Mouse (Mus musculus): ENCODE data around the gene Plscr3.
"Not testable (repeated sequence)": the region's sequence is repeated elsewhere in the genome, so short reads cannot be mapped to it uniquely, and the experiment has no call there.

The Plscr3 gene

GRCm38 (mm10) chr11:69828832-69829231, 17.3 kb upstream of the Plscr3 start:
- DNase-seq (ENCODE audit: extremely low spot score, low spot score), result no peak

GRCm38 (mm10) chr11:69833554-69833953, 12.6 kb upstream of the Plscr3 start:
- DNase-seq (ENCODE audit: extremely low spot score, low spot score), result no peak

DNA sequence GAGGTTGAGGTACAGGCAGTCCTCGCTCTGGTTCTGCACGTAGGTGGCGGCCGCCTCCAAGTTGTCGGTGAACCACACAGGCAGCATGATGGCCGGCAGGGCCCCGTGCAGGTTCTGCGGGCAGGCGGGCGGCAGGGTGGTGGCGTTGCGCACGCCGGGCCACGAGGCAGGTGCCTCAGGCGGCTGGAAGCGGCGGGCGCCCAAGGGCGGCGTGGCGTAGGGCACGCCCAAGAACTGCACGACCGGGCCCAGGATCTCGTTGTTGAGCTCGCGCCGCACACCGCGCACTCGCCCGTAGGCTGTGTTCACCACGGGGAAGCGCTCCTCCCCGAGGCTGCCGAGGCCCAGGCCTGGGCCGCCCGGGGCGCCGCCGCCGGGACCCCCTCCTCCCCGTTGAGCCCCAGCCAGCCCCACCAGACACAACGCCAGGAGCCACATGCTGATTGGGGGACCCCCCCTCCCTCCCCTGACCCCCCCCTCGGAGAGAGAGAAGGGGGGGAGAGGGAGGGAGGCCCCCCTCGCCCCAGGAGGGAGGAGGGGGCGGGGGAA, 12.1 kb upstream of the Plscr3 start:
- DNase-seq (ENCODE audit: extremely low spot score, low spot score), result peak; percentile 48

- peak; percentile 61 for DNase-seq (ENCODE audit: extremely low spot score, low spot score)
These were observed 10.7 kb upstream of the Plscr3 start for GRCm38 (mm10) chr11:69835326-69835965.

- no peak for DNase-seq (ENCODE audit: extremely low spot score, low spot score)
These were observed 10.2 kb upstream of the Plscr3 start for GRCm38 (mm10) chr11:69835966-69836335.

GRCm38 (mm10) chr11:69836703-69837576, 9.2 kb upstream of the Plscr3 start:
- peak; percentile 56 for DNase-seq (ENCODE audit: extremely low spot score, low spot score)

DNA sequence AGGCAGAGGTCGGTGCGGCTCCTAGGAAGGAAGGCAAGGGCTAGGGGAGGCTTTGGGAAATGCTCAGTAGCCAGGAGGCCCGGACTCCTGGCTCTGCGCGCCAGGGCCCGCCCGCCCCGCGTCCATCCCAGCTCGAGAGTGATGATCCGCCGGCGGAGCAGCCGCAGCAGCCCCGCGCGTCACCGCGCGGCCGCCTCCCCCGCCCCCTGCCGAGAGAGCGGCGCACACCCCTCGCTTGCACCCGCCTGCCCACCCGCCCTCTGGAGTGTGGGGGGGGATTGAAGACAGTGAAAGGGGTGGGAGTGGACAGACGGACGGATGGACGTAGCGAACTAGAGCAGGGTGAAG, 8.6 kb upstream of the Plscr3 start, which contains the start of gene Nlgn2:
Gene Nlgn2 (minus strand): TSS at position 181 of the 348 bp plus-strand sequence.
- no peak for DNase-seq (ENCODE audit: extremely low spot score, low spot score)

DNA sequence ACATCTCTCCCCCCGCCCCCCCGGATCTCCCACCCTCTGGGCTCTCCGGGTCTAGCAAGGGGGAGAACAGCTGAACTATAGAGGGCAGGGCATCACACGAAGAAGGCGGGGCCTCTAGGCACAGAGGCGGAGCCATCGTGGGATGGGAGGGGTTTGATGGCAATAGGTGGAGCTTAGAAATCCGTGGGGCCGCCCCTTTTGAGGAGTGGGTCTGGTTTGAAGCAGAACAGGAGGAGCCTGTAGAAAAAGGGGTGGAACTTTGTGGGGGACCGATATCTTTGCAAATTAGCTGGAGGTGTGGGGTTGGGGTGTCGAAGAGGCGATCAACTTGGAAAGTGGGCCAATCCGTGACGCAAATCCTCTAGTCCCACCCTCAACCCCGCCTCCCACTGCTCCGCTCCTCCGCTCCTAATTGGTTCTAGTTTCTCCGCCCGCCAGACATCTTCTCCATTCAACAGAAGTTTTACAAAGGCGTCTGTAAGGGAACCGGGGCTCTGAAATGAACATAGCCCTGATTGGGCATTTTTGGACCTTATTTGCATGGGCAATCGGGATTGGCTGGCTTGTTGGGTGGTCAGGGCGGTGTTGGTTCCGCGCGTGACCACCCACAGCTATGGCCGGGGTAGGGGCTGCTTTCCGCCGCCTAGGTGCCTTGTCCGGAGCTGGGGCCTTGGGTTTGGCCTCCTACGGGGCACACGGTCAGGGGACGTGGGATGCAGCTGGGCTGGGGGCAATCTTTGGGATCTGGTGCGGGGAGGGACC, 8.0 kb upstream of the Plscr3 start, which contains the start of gene Tmem256:
Gene Tmem256 (plus strand): TSS at position 563 of the 762 bp plus-strand sequence.
- peak; percentile 95 for DNase-seq (ENCODE audit: extremely low spot score, low spot score)

GRCm38 (mm10) chr11:69838714-69839104, 7.5 kb upstream of the Plscr3 start:
- no peak for DNase-seq (ENCODE audit: extremely low spot score, low spot score)

DNA sequence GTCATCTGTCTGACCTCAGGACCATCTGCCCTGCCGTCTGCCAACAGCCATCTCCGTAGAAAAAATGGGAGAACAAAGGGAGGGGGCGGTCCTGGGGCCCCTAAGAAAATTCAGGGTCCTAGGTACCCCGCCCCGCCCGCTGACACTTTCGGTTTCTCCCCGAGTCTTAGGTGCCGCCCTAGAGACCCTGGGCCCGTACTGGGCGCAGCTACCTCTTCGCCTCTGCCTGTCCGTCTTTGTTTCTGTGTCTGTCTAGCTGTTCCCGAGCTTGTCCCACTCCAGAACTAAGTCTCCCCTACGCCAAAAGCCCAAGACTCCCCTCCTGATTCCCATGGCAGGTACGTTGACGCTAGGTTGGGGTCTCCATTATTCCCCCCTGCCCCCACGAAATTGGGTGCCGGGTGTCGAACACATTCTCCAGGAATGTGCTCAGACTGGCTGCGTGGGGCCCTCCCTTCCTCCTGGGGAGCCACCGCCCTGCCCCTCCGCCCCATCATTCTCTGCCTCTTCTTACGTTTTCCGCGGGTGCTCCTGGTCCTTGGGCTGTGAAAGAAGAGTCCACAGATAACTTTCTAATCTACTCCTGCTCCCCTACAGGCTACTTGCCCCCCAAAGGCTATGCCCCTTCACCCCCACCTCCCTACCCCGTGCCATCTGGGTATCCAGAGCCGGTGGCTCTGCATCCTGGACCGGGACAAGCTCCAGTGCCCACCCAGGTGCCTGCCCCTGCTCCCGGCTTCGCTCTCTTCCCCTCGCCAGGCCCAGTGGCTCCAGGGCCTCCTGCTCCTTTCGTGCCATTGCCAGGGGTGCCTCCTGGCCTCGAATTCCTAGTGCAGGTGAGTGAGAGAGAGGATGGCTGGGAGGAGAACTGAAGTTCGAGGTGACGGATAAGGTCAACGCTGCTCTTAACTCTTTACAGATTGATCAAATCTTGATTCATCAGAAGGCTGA, 837 bp downstream of the Plscr3 start:
- DNase-seq (ENCODE audit: extremely low spot score, low spot score), result no peak

GRCm38 (mm10) chr11:69848021-69848420, 1.8 kb downstream of the Plscr3 start:
- DNase-seq (ENCODE audit: extremely low spot score, low spot score), result no peak

DNA sequence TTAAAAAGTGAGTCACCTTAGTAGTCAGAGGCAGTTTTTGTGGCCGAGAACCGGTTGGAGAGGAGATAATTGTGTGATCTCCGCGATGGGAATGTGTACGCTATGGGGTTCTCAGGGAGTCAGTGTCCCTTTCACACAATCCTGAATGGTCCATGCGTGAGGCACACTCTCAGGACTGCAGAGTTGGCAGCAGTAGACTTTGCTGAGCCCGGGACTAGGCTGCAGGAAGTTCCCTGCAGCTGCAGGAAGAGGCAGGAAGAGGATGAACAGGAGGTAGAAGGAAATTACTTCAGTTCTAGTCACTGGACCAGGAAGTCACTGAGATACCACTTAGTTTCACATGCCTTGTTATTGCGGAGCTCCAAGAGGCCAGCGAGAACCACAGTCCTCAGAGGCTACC, 3.0 kb downstream of the Plscr3 start:
- DNase-seq (ENCODE audit: extremely low spot score, low spot score), result no peak

- DNase-seq (ENCODE audit: extremely low spot score, low spot score), result no peak
These were observed 3.7 kb downstream of the Plscr3 start for GRCm38 (mm10) chr11:69849884-69850283.

GRCm38 (mm10) chr11:69850754-69851153, 4.6 kb downstream of the Plscr3 start:
- no peak for DNase-seq (ENCODE audit: extremely low spot score, low spot score)

- no peak for DNase-seq (ENCODE audit: extremely low spot score, low spot score)
These were observed 7.8 kb downstream of the Plscr3 start for GRCm38 (mm10) chr11:69853994-69854393.

DNA sequence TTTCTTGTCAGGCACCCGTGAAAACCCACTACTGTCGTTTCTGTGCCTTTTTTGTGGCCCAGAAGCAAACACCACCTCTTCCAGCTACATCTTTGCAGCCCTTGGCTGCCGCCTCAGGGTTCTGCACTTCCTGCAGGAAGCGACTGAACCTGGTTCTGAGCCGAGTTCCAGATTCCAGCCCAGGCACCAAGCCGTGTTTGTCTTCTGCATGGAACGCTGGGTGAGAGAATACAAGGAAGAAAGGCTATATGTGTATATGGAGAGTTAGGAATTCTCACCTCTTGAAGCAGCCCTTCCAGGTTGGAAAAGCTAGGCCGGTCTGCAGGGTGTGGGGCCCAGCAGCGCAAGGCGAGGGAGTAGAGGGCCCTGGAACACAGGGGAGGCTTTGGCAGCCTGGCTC, 8.5 kb downstream of the Plscr3 start:
- no peak for DNase-seq (ENCODE audit: extremely low spot score, low spot score)

DNA sequence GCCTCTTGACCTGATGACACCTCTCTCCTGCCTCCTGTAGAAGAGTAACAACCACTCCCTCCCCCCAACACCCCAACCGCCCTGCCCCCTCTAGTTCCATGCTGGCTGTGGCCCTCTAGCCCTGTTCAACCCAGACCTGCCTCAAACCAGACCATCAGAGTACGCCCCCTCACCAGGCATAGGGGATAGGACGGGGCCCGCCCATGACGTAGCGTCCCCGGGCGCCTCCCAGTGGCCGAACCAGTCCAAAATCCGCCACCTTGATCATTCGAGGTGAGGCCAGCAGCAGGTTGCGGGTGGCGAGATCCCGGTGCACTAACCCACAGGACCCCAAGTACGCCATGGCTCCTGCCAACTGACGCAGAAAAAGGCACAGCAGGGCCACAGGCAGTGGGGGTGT, 9.2 kb downstream of the Plscr3 start:
- DNase-seq (ENCODE audit: extremely low spot score, low spot score), result peak; percentile 56

DNA sequence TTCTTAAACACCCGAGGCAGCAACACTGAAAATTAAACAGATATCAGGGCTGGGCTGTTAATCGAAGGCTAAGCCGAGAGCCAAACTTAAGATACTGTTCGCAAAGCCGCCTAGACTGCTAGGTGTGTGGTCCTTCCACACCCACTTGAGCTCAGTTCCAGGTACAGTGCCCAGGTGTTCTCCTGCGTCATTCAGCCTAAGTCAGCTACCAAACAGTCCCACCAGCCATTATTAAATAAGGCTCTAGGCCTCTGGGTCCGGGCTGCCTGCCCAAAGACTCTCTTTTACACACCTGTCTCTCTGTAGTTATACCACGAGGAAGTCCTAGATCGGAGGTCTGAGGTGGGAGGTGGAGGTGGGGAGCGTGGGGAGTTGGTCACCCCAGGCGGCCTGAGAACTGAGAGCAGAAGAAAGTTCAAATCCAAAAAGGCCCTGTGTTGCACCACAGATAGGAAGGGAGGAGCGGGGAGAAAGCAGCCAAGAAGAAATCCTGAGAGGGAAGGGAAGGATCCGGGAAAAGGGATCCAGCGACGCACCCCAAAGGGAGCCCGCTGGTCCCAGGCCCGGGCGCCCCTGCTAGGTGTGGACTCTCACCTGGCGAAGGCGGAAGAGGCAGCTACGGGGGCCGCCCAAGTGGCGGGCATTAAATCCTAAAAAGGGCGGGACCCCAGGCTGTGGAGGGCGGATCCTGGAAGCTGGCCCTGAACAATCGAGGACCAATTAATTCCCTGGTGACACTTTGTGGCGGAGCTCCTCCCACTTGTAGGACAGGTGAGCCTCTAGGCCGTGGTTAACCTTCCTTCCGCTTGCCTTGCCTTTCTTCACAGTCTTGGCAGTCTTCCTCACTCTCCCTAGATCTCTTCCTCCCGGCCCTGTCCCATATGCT, 12.2 kb downstream of the Plscr3 start, which contains the start of gene Tnk1:
Gene Tnk1 (minus strand): TSS at position 618 of the 886 bp plus-strand sequence.
- DNase-seq (ENCODE audit: extremely low spot score, low spot score), result no peak

- DNase-seq (ENCODE audit: extremely low spot score, low spot score), result not testable (repeated sequence)
These were observed 17.6 kb downstream of the Plscr3 start for GRCm38 (mm10) chr11:69863729-69864128.
